Mouse (Mus musculus): Measurements from ENCODE around the gene Rsrc1.

Gene Rsrc1

DNA sequence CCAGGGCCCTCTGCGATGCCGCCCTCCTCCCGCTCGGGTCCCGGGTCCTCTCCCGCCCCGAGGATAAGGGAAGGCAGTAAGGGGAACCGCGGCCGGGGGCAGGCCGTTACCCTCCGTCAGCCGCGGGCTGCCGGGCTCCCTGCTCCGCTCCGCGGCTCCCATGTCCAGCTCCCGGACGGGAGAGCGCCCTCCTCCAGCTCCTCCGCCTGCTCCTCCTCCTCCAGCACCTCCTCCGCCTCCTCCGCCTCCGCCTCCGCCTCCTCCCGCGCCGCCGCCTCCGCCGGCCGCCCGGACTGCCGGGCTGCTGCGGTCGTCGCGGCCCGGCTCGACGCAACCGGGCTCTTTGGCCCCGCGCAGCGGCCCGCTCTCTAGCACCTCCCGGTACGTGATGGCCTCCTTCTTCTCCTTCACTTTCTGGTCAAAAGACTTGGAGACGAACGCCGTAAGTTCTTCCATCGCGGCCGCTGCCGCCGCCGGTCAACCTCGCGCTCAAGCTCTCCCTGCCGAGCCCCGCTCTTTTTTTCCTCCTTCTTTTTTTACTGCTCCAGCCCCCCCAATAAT lies at the start of gene Rsrc1:
TSS of gene Rsrc1 (plus strand) at position 290 of the 561 bp plus-strand sequence.
- peak; percentile 65 for DNase-seq (ENCODE audit: low spot score)

DNA sequence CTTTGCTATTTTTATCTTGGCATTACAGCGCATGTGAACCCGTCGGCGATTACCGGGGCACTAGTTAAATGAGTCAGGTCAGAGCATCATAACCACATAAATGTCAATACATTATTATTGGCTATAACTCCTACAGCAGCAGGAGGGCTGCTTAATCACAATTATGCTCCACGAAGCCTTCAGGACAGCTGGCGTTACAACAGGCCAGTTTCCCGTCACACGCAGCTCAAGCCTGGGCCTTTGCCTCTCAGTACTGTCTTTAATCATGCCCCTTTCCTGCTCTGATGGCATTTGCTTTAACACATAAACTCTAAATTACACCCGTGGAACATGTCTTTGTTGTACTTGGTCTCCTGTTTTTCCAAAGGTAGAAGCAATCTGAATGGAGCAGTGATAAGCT lies 41.5 kb upstream of the Rsrc1 start:
- peak; percentile 11 for DNase-seq (ENCODE audit: low spot score)

DNA sequence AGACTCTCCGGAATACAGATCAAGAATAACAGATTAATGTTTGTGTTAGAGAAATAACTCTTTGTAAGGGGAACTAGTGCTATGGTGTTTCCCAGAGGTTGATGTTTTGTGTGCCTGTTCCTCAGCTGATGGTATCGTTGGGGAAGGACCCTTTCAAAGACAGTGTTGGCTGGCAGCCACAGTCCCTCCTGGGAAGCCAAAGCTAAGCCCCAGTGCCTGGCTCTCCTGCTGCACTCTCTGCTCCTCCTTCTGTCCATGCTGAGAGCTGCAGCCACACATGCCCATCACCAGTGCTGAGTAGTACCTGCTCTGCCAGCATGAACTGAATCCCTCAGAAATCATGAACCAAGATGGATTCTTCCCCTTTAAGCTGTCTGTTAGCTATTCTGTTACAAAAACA lies 26.1 kb upstream of the Rsrc1 start:
- DNase-seq (ENCODE audit: low spot score) = no peak

DNA sequence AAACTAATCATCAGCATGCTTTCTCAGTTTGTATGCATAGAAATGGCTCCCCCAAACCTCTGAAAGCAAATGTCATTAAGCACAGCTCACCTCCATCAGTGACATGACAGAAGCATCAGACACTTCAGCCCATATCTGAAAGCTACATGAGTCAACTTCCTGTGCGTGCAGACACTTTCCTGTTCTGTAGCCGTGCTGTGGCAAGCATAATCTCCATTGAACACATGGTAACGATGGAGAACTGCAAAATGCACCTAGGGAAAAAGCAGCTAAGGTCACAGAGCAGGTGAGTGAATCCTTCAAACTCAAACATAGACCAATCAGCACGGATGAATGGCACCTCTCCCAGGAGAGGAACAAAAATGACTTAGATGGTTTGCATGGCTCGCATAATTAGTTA lies 21.2 kb upstream of the Rsrc1 start:
- no peak for DNase-seq (ENCODE audit: low spot score)

DNA sequence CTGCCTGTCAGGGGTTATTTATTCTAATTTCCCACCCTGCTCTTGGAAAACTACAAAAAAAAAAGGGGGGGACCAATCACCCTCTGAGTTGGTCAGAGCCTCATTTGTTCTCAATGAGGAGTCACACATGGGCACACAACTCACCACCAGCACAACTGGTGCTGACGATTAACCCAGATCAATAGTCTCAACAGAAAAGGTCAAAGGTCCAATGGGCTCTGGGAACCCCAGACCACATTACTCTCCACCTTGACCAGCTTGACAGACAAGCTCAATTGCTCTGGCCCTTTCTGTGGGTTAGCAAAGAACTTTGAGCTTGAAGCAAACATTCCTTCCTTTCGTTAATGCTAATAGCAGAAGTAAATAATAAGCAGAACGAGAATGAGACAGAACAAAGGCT lies 16.3 kb upstream of the Rsrc1 start:
- peak; percentile 38 for DNase-seq (ENCODE audit: low spot score)

DNA sequence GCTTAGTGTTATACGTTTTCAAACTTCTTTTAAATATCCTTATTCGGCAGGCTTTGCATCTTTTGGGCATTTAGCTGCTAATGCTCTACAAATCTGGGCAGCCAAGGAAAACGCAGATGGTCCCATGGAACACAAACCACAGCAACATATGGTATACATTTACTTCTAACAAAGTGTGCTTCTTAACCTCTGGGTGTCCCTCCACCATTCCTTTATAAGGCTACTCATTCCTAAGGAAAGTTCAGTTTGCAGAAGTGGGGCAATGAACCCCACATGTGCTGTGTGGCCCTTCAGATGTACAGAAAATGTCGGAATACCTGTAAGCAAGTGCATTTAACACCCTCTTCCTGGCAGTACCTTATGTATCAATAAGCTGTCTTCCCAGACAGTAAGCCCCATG lies 13.7 kb upstream of the Rsrc1 start:
- no peak for DNase-seq (ENCODE audit: low spot score)

DNA sequence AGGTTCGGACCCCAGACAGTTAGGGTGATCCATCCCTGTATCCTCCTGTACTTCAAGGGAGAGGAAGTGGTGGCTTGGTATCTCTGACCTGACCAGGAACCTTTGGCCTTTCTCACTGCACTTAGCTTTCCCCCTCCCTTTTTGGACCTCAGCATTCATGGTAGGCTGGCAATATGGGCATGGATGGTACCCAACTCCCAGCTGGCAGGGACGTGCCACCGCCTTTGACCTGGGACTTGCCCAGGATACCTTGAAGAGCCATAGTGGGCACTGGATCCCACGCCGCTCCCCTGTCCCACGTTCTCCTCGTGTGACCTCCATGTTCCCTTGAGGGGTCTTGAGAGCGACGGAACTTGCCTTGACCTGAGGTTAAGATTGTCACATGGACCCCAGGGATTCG lies 10.9 kb upstream of the Rsrc1 start:
- peak; percentile 17 for DNase-seq (ENCODE audit: low spot score)

DNA sequence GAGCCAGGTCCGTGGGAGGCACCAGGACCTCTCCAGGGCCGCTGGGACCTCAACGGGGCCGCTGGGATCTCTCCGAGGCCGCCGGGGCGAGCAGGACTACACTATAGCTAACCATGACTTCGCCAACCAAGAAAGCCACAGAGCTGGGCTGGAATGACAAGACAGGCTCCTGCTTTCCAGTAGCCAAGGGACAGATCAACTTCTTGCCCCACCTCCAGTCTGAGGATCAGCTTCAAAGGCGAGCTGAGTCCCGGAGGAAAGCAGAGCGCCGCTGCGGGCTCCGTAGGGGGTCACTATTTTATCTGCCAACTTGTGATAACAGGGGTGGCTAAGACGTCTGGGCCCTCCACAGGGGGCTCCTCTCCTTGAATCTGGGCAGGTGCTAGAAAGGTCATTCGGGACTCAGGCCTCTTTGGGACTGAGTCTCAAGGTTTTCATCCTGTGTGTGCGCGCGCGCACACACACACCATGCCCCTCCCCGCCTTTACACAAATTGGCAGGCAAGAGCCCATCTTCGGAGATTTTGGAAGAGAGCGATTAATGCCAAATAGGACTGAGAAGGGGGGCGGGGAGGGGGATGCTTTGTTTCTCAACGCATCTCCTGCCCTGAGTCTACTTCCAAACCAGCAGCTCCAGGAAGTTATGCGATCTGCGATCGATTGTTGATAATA lies 10.4 kb upstream of the Rsrc1 start:
- DNase-seq (ENCODE audit: low spot score) = peak; percentile 38

DNA sequence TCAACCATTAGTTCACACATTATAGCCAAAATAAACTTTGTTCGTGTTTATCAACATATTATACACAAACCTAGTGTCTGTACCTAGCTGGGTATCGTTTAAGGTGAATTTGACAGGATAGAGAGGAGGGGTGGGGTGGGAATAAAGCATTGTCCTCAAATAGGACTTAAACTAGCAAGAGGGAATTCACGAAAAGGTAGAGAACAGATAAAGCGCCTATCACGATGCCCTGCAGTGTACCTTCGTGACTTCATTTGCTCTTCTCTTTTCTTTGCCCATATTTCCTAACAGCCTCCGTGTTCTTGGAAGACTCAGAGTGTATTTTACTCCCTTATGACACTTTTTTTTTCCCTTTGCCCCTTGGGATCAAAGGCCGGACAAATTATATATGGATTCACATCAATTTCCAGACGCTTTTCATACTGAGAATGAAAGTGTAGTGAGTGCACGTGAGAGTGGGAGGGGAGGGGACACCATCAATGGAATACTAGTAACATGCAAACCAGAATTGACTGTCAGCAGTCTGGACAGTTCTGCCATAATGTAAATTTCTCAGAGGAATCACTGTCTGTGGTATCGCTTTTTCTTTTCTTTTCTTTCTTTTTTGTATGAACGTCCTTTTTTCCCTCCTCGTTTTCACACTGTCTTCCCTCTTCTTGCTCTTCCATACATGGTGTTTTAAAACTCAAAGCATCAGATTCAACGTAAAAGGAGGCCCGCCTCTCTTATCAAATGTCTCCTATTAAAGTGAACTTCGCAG lies 8.8 kb upstream of the Rsrc1 start:
- no peak for DNase-seq (ENCODE audit: low spot score)

DNA sequence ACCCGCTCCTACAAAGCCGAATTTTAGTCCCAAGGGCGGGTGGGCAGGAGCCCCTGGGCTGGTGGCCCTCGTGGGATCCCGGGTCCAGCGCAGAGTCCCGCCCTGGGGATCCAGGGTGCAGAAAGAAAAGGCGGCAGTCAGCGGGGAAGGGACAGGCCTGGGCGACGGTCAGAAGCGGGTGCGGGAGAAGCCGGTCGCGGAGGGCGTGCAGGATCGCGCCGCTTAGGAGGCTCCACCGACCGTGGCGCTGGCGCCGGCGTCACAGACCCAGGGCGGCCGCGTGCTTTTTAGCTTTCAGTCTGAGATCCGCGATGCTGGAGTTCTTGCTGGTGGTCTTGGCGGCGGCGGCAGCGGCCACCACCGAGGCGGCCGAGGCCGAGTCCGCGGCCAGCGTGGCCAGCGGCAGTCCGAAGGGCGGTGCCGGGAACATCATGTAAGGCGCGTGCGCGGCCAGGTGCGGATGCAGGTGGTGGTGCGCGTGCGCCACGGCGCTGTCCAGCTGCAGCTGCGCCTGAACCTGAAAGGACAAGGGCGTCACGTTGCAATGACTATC lies 7.7 kb upstream of the Rsrc1 start:
- DNase-seq (ENCODE audit: low spot score) = peak; percentile 91

DNA sequence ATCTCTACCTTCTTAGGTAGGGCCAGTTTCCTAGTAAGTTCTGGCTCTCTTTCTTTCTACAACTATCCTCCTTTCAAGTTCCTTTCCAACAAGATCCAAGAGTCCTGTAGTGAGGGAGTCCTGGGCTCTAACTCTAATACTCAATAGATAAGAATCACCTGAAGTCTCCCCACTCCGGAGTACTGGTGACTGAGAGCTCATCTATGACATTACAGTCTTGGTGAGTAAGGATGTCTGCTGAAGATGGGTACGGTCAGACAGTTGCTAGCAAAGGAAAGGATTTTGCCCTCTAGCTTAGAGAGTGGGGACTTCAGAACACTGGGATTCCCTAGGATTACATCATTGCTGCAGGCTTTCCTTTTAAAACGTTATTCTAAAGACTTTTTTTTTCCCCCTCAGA lies 6.7 kb upstream of the Rsrc1 start:
- DNase-seq (ENCODE audit: low spot score) = peak; percentile 18

DNA sequence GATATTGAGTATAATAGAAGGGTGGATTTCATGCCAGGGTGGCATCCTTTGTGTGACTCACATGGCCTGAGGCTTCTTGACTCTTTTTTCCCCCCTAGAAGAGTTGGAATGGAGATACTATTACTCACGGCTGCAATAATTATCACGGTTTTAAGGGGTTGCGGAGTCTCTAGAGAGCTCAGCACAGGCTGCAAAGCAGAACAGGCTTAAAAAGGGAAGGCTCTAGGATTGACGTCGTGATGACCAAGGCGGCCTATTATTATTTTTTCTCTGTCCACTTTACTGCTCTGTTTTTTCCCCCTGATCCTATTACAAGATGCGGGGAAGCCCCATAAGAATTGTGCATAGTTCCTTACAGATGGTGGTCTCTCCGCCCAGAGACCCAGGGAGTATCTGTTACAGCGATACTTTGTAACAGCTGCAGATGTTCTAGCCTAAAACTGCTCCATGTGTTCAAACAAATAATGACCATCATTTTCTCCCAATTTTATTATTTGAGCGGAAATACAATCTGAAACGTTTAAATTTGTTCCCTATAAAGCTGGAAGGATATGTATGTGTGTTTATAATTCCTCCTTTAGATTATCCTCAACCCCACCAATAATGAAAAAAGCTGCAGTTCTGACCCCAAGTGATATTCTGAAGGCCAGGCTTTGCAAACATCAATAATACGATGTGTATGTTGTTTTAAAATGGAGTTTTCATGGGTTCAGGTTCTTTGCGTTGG lies 4.1 kb upstream of the Rsrc1 start:
- DNase-seq (ENCODE audit: low spot score) = no peak

DNA sequence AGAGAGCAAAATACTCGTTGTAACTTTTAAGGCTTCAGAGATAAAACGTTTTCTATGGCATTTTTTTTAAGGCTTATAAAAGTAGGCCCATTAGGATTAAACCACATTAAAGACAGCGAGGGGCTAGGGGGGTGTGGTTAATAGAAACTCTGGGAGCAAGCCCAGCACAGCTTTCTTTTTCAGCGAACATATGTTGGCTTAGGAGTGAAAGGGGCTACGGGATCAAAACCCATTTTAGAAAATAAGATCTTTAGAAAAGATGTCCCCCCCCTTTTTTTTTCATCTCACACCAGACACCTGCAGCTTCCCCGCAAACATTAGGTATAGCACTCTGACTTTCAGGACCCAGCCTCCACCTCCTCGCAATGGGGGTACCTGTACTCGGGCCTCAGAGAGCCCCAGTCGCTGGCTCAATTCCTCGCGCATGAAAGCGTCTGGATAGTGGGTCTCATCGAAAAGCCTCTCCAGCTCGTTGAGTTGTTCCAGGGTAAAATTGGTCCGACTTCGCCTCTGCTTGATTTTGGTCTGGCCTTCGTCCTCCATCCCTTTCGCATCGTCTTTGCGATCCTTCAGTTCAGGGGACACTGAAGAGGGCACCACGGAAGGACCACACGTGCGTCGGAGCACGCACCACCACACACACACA lies 3.3 kb upstream of the Rsrc1 start:
- DNase-seq (ENCODE audit: low spot score) = peak; percentile 22

DNA sequence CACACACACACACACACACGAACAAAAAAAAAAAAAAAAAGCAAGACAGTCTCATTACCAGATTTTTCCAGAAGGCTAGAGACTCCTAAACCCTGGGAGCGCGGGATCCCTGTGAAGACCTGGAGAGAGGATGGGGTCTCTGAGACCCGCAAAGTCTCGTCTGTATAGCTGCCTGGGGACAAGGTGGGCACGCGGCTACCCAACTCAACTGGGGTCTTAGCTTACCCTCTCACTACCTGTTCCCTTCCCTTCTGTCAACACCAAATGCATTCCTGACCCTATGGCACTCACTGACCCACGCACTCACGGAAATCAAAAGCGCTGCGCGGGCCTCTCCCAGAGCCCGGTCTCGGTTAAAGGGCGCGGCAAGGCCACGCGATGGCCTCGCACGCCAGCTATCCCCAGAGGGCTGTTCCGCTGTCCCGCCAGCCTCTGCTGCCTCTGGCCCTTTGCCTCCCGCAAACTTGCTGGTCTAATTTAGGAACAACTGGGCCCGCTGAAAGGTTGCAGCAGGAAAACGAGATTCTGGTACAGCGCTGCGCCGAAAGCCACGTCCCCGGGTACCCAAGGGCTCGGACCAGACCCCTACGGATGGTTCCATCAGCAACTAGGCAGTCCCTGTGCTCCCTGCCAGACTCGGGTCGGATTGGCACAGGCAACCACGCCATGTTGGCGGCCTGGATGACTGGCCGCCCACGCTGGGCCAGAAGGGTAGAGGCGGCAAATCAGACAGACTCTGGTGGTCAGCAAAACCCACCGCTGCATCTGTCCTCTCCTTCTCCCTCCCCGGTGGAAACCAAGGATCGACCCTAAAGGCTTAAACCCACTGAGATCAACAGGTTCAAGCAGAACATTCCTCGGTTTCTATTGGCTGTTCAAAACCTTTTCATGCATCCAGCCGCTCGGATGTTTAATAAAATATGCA lies 2.5 kb upstream of the Rsrc1 start:
- peak; percentile 16 for DNase-seq (ENCODE audit: low spot score)

DNA sequence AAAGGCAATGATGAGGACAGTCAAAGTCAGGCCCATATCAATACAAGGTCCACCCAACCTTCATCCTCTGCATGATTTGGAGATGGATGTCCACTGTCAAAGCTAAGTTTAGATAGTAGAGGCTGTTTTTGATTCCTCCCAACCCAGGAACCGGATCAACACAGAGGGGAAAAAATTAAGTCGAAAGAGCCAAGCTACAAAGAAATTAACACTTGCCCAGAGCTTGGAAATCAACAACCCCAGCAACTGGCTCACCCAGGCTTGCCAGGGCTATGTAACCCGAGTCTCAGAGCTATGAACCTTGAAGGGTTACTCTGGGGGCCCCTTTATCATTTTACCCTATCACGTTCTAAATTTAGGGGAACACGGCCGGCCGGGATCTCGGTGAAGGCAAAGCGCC lies 1.7 kb upstream of the Rsrc1 start:
- DNase-seq (ENCODE audit: low spot score) = peak; percentile 21

DNA sequence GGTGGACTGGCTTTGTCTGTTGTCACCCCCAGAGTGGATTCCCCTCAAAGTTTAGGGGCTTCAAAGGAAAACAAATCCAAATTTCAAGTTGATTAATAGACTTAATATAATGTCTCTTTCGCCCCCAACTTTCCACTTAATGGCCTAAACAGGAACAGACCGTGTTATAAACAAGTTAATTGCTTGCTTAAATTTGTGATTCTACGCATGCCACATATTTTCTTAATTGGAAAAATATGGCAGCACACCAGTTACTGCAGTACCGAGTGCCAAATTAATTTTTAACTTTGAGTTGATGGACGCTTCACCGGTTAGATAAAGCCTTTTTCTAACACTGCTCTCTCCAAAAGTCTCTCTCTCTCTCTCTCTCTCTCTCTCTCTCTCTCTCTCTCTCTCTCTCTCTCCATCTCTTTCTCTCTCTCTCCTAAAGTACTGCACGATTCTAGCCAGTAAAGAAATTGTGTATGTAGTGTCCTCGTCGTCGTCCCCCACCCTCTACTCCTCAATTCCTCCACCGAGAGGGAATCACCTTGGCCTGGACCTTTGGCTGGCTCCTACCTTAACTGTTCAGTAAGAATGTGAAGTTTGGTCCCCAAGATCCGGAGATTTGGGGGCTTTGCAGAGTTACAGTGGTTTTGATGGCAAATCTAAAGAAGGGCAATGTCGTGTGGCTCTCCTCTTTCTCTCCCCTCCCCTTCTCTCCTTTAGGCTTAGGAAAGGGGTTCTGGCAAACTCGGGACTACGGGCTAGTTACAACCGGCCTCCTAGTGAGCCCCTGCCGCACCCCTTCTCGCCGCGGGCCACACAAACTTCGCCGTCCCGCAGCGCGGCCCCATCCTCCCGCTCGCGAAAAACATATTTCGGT lies 847 bp upstream of the Rsrc1 start:
- peak; percentile 27 for DNase-seq (ENCODE audit: low spot score)

DNA sequence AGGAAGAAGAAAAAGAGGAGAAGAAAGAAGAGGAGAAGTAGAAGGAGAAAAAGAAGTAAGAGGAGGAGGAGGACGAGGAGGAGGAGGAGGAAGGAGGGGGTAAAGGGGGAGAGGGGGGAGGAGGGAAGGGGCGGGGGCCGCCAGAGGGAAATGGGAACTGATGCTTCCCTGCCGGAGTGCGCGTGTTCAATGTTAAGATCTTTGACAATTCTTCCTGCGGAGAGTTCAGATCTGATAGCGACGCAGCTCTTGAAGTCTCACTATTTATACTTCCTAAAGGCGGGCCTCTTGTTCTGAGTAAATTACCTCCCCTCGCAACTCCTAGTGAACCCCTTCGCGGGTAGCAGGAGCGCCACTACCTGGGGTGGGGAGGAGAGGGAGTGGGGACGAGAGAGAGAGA lies 516 bp downstream of the Rsrc1 start, which contains the start of gene Shox2:
TSS of gene Shox2 (minus strand) at position 66 of the 400 bp plus-strand sequence.
- peak; percentile 29 for DNase-seq (ENCODE audit: low spot score)

DNA sequence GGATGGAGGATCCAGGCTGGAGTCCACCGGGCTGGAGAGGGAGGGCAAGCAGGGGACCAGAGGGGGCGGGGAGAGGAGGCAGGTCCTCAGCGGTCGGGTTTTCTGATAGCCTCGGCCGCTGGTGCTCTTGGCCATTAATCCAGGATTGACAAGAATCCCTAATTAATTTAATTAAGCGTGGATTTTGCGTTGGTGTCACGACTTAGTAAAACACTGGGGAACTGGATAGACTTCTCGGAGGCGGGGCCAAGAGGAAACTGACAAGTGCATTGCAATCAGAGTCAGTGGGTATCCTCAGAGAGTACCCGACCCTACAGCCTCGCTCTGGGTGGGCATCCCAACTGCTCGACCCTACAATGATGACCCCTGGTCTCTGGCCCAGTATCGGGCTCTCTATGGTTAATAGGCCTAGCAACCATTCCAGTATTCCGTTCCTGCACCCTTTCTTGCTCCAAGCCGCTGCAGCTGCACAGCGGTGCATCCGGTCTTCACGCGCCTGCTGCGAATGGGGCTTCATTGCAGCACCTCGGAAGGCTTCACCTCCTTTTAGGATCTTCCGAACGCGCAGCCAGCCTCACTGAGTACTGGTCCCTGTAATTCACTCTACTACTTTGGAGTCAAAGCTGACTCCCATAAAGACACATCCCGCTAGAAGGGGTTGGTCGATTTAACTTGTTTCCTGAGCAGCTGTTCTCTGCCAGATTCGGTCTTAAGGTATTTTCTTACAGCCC lies 1.2 kb downstream of the Rsrc1 start:
- peak; percentile 60 for DNase-seq (ENCODE audit: low spot score)

DNA sequence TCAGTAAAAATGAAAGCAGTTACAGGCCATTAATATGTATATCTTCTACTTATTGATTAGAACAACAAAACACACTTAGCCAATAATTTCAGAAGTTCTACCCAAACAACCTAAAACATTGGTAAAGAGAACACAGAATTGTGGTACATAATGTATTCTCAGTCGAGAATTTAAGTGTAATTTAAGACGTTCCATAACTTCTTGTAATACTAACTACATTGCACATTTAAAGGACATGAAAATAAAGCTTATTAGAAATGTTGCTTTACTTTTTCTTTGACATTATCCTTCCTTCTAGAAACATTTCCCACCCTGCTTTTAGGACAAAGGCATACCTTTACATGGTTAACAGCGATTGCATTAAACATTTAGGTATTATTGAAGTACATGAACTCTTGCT lies 2.3 kb downstream of the Rsrc1 start:
- DNase-seq (ENCODE audit: low spot score) = no peak

All from embryo, embryonic 10 days (tissue).